Mouse (Mus musculus): ENCODE results near the gene Shroom3. TPM values are rescaled to one million over a fixed set of nuclear protein-coding genes. Genes with fewer than 3 reads are reported as not detected.

The Shroom3 gene
- total and polyA plus RNA-seq, 3 experiments: 0.04 to 0.11 TPM; not detected in 1

DNA sequence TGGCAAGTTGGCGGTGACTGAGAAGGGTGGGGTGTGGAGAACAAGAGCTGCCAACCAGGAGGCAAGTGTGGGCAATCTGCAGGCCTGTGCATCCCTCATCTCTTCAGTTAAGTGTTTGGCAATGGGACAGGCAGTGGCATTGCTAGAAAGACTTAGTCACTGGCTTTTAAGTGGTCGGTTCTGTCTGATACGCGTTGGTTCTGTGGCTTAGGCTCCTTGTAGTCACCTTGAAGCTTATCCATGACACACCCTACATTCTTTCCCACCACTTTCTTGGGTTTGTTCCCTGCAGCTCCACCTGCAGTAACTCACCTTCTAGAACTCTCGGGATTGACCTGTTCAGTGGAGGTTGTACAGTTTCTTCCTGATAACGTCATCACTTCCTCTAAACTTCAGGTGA lies 166.5 kb downstream of the Shroom3 start:
- DNase-seq (ENCODE audit: extremely low read depth): no peak
- Histone ChIP-seq H3K4me2 (ENCODE audit: insufficient read depth, low read depth, poor library complexity, severe bottlenecking) (no peak overlapping the region), H3K27me3 (replicated peaks) (no peaks in the 10 kb centered on the region), H3K27ac (ENCODE audit: insufficient read depth, low read depth) (no peak overlapping the region), H3K36me3 (replicated peaks in 1 of 2; ENCODE audit: control insufficient read depth in 1 of 2, insufficient read depth in 1 of 2, low read length in 1 of 2) (no peaks in the 10 kb centered on the region), H3K4me3 (replicated peaks in 1 of 3; ENCODE audit: low read depth in 2 of 3, low read length in 2 of 3, poor library complexity in 1 of 3) (no peak overlapping the region), H3K9ac (ENCODE audit: insufficient read depth, low read depth) (no peak overlapping the region), H3K9me3 (replicated peaks; ENCODE audit: low read length) (no peaks in the 10 kb centered on the region), H3K4me1 (ENCODE audit: control insufficient read depth in 1 of 2, insufficient read depth in 2 of 2) (0 out of 4 replicates have a peak, but pooled peaks cover 0 to 3% of the 10 kb centered on the region in 2 experiments), H3K79me2 (replicated peaks; ENCODE audit: control insufficient read depth, extremely low read depth, insufficient read depth, poor library complexity, severe bottlenecking) (no peaks in the 10 kb centered on the region)
- dilution Hi-C loops (cut with MboI; ENCODE audit: extremely low pct_ligation_motif_present, extremely low pct_unique_long_range_greater_than_20kb, low sequenced_read_pairs): no loop called here
- TF ChIP-seq E2F4 (IDR thresholded peaks at IDR 0.05; ENCODE audit: insufficient replicate concordance, low read depth, low read length): no peak
- in situ Hi-C loops (cut with MboI; ENCODE audit: low pct_ligation_motif_present, low pct_unique_long_range_greater_than_20kb, low sequenced_read_pairs): no loop called here

DNA sequence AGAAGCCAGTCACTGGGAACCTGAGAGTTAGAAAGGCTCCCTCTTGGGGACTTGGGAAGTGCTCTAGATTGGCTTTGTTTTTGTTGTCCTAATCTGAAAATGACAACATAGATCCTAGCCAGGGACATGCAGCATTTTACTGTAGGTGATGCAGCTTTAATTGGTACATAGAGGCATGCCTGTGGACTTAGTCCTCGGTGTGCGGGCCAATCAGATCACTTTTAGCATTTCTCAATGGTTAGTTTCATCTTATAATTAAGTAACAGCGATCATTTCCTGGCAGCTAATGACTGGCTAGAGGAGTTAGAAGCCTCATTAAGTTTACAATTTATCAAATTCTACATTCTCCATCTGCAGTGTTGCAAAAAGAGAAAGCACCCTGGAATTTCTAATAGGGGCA lies 167.7 kb downstream of the Shroom3 start:
- no peak overlapping the region for H3K27ac ChIP-seq (ENCODE audit: insufficient read depth, low read depth)
- TF ChIP-seq CTCF (conservative IDR thresholded peaks at IDR 0.05 in 1 of 2, IDR thresholded peaks at IDR 0.05 in 1 of 2; ENCODE audit: low read depth in 2 of 2, low read length in 2 of 2) (no peak), KAT2A (IDR thresholded peaks at IDR 0.05; ENCODE audit: insufficient replicate concordance, low read length) (no peak), UBTF (IDR thresholded peaks at IDR 0.05; ENCODE audit: low read depth, low read length) (no peak), MAZ (IDR thresholded peaks at IDR 0.05; ENCODE audit: low read depth, low read length) (no peak), RAD21 (IDR thresholded peaks at IDR 0.05; ENCODE audit: low read depth, low read length) (no peak), GABPA (IDR thresholded peaks at IDR 0.05; ENCODE audit: insufficient replicate concordance, low read depth, low read length) (no peak), ETS1 (conservative IDR thresholded peaks at IDR 0.05; ENCODE audit: low read depth, low read length) (no peak), EP300 (IDR thresholded peaks at IDR 0.05; ENCODE audit: low read length) (no peak), CHD2 (IDR thresholded peaks at IDR 0.05; ENCODE audit: low read length) (no peak), IRF4 (IDR thresholded peaks at IDR 0.05; ENCODE audit: low read depth, low read length) (no peak), SIN3A (IDR thresholded peaks at IDR 0.05; ENCODE audit: low read length) (no peak), ELF1 (IDR thresholded peaks at IDR 0.05; ENCODE audit: low read depth, low read length) (no peak), MXI1 (IDR thresholded peaks at IDR 0.05; ENCODE audit: low read depth, low read length) (no peak), POLR2AphosphoS2 (IDR thresholded peaks at IDR 0.05; ENCODE audit: low read depth, low read length) (no peak), MYC (IDR thresholded peaks at IDR 0.05; ENCODE audit: low read depth, low read length) (no peak), ZMIZ1 (IDR thresholded peaks at IDR 0.05; ENCODE audit: low read depth, low read length) (no peak)
- H3K27me3 ChIP-seq (replicated peaks): no peaks in the 10 kb centered on the region
- no peak overlapping the region for H3K4me3 ChIP-seq (replicated peaks in 1 of 3; ENCODE audit: low read depth in 2 of 3, low read length in 2 of 3, poor library complexity in 1 of 3)
- no peak for DNase-seq (ENCODE audit: extremely low read depth)
- H3K4me2 ChIP-seq (ENCODE audit: insufficient read depth, low read depth, poor library complexity, severe bottlenecking): no peak overlapping the region
- H3K36me3 ChIP-seq (replicated peaks in 1 of 2; ENCODE audit: control insufficient read depth in 1 of 2, insufficient read depth in 1 of 2, low read length in 1 of 2): no peaks in the 10 kb centered on the region
- H3K9ac ChIP-seq (ENCODE audit: insufficient read depth, low read depth): no peak overlapping the region
- dilution Hi-C loops (cut with MboI; ENCODE audit: extremely low pct_ligation_motif_present, extremely low pct_unique_long_range_greater_than_20kb, low sequenced_read_pairs) (no loop called here), in situ Hi-C loops (cut with MboI; ENCODE audit: low pct_ligation_motif_present, low pct_unique_long_range_greater_than_20kb, low sequenced_read_pairs) (no loop called here)
- no peaks in the 10 kb centered on the region for H3K79me2 ChIP-seq (replicated peaks; ENCODE audit: control insufficient read depth, extremely low read depth, insufficient read depth, poor library complexity, severe bottlenecking)
- H3K4me1 ChIP-seq (ENCODE audit: control insufficient read depth in 1 of 2, insufficient read depth in 2 of 2): 0 out of 4 replicates have a peak, but pooled peaks cover 0 to 3% of the 10 kb centered on the region in 2 experiments
- H3K9me3 ChIP-seq (replicated peaks; ENCODE audit: low read length): no peaks in the 10 kb centered on the region
